Mouse (Mus musculus): ENCODE data around the gene Mex3a. TPM values are rescaled to one million over a fixed set of nuclear protein-coding genes. Genes with fewer than 3 reads are reported as not detected.

The Mex3a gene
- polyA plus RNA-seq, 1 experiment from 2014 or later = 19.2 TPM

- H3K36me3 ChIP-seq = peaks cover 32% of the 10 kb centered on the region
- H3K4me1 ChIP-seq = peaks cover 19% of the 10 kb centered on the region
- H3K4me2 ChIP-seq = peak overlapping the region; percentile 85
- peak overlapping the region; percentile 95 for H3K9ac ChIP-seq (replicated peaks)
- no peaks in the 10 kb centered on the region for H3K9me3 ChIP-seq (replicated peaks)
- peak; percentile 90 for ATAC-seq (ENCODE audit: low FRiP score)
- H3K27me3 ChIP-seq (replicated peaks) = no peaks in the 10 kb centered on the region
- under 1% methylated on average over 34 of the region's 34 CpGs for WGBS
- H3K27ac ChIP-seq (replicated peaks) = peak overlapping the region; percentile 71
- peak overlapping the region; percentile 73 for H3K4me3 ChIP-seq (replicated peaks)
These were observed 47.4 kb downstream of the Mex3a start for GRCm38 (mm10) chr3:88579454-88580117.

GRCm38 (mm10) chr3:88585769-88586168 lies 53.6 kb downstream of the Mex3a start:
- no peaks in the 10 kb centered on the region for H3K9me3 ChIP-seq (replicated peaks)
- no peak overlapping the region for H3K4me2 ChIP-seq
- H3K36me3 ChIP-seq = peaks cover 70% of the 10 kb centered on the region
- 96% methylated on average over 6 of the region's 6 CpGs for WGBS
- ATAC-seq (ENCODE audit: low FRiP score) = no peak
- no peak overlapping the region for H3K27ac ChIP-seq (replicated peaks)
- H3K9ac ChIP-seq (replicated peaks) = no peak overlapping the region
- no peak overlapping the region for H3K4me3 ChIP-seq (replicated peaks)
- H3K27me3 ChIP-seq (replicated peaks) = no peaks in the 10 kb centered on the region
- peaks cover 6% of the 10 kb centered on the region for H3K4me1 ChIP-seq

- Histone ChIP-seq H3K9me3 (replicated peaks) (no peaks in the 10 kb centered on the region), H3K9ac (replicated peaks) (no peak overlapping the region), H3K4me2 (no peak overlapping the region), H3K36me3 (peaks cover 64% of the 10 kb centered on the region), H3K27me3 (replicated peaks) (no peaks in the 10 kb centered on the region), H3K4me1 (no peaks in the 10 kb centered on the region), H3K27ac (replicated peaks) (no peak overlapping the region), H3K4me3 (replicated peaks) (no peak overlapping the region)
- ATAC-seq (ENCODE audit: low FRiP score) = no peak
- 92% methylated on average over 5 of the region's 5 CpGs for WGBS
These were observed 54.4 kb downstream of the Mex3a start for GRCm38 (mm10) chr3:88586640-88587039.

GRCm38 (mm10) chr3:88590246-88590645 lies 58.1 kb downstream of the Mex3a start:
- H3K4me3 ChIP-seq (replicated peaks) = no peak overlapping the region
- H3K4me1 ChIP-seq = peaks cover 5% of the 10 kb centered on the region
- ATAC-seq (ENCODE audit: low FRiP score) = no peak
- H3K27ac ChIP-seq (replicated peaks) = no peak overlapping the region
- H3K4me2 ChIP-seq = no peak overlapping the region
- H3K27me3 ChIP-seq (replicated peaks) = no peaks in the 10 kb centered on the region
- H3K9ac ChIP-seq (replicated peaks) = no peak overlapping the region
- WGBS = 33% methylated on average over 5 of the region's 5 CpGs
- no peaks in the 10 kb centered on the region for H3K9me3 ChIP-seq (replicated peaks)
- peaks cover 38% of the 10 kb centered on the region for H3K36me3 ChIP-seq

MicroRNA genes within 50 kb of the gene (microRNA counts, 519-probe panel; counts per million panel counts)
- microRNA mmu-miR-1905 = not detected

Small RNA genes within 50 kb of the gene (microRNA-seq; reads per million reads assigned to microRNA genes)
- not detected for gene Mir1905

Other genes starting within 250 kb of the Mex3a start
- 0.26 TPM in 1 of 2 replicates, not detected in the other for gene Gm38392, start 245.2 kb upstream of the Mex3a start, polyA plus RNA-seq (2015; fragmentation: Nextera tagmentation; extraction: Ambion mirVana)
- 9.5 and 12.4 TPM in 2 replicates for gene Tsacc, start 235.4 kb upstream of the Mex3a start, polyA plus RNA-seq (2015; fragmentation: Nextera tagmentation; extraction: Ambion mirVana)
- gene Cct3, start 235.3 kb upstream of the Mex3a start, polyA plus RNA-seq (2015; fragmentation: Nextera tagmentation; extraction: Ambion mirVana) = 426 and 468 TPM in 2 replicates
- 102 and 129 TPM in 2 replicates for gene Glmp, start 207.4 kb upstream of the Mex3a start, polyA plus RNA-seq (2015; fragmentation: Nextera tagmentation; extraction: Ambion mirVana)
- 1.9 and 3.3 TPM in 2 replicates for gene Tmem79, start 196.2 kb upstream of the Mex3a start, polyA plus RNA-seq (2015; fragmentation: Nextera tagmentation; extraction: Ambion mirVana)
- gene Smg5, start 196.1 kb upstream of the Mex3a start, polyA plus RNA-seq (2015; fragmentation: Nextera tagmentation; extraction: Ambion mirVana) = 57.7 and 60.8 TPM in 2 replicates
- 1.6 and 2.5 TPM in 2 replicates for gene Paqr6, start 167.8 kb upstream of the Mex3a start, polyA plus RNA-seq (2015; fragmentation: Nextera tagmentation; extraction: Ambion mirVana)
- gene Bglap3, start 159.7 kb upstream of the Mex3a start, polyA plus RNA-seq (2015; fragmentation: Nextera tagmentation; extraction: Ambion mirVana) = 0.15 and 0.28 TPM in 2 replicates
- not detected in 2 replicates for gene Bglap2, start 153.7 kb upstream of the Mex3a start, polyA plus RNA-seq (2015; fragmentation: Nextera tagmentation; extraction: Ambion mirVana)
- not detected in 2 replicates for gene Bglap, start 147.9 kb upstream of the Mex3a start, polyA plus RNA-seq (2015; fragmentation: Nextera tagmentation; extraction: Ambion mirVana)
- gene Pmf1, start 122.1 kb upstream of the Mex3a start, polyA plus RNA-seq (2015; fragmentation: Nextera tagmentation; extraction: Ambion mirVana) = 25.8 and 52.7 TPM in 2 replicates
- gene Slc25a44, start 107.3 kb upstream of the Mex3a start, polyA plus RNA-seq (2015; fragmentation: Nextera tagmentation; extraction: Ambion mirVana) = 33.6 and 36.4 TPM in 2 replicates
- 28.2 and 28.8 TPM in 2 replicates for gene Sema4a, start 71.2 kb upstream of the Mex3a start, polyA plus RNA-seq (2015; fragmentation: Nextera tagmentation; extraction: Ambion mirVana)
- gene Lmna, start 22.4 kb upstream of the Mex3a start, polyA plus RNA-seq (2015; fragmentation: Nextera tagmentation; extraction: Ambion mirVana) = 70.3 and 78.7 TPM in 2 replicates
- 0.29 and 4.1 TPM in 2 replicates for gene Rab25, start 15.9 kb downstream of the Mex3a start, polyA plus RNA-seq (2015; fragmentation: Nextera tagmentation; extraction: Ambion mirVana)
- 189 and 193 TPM in 2 replicates for gene Lamtor2, start 20.7 kb downstream of the Mex3a start, polyA plus RNA-seq (2015; fragmentation: Nextera tagmentation; extraction: Ambion mirVana)
- 39.2 and 40.1 TPM in 2 replicates for gene Ubqln4, start 21.4 kb downstream of the Mex3a start, polyA plus RNA-seq (2015; fragmentation: Nextera tagmentation; extraction: Ambion mirVana)
- gene Ssr2, start 43.5 kb downstream of the Mex3a start, polyA plus RNA-seq (2015; fragmentation: Nextera tagmentation; extraction: Ambion mirVana) = 157 and 175 TPM in 2 replicates
- gene Arhgef2, start 73.6 kb downstream of the Mex3a start, polyA plus RNA-seq (2015; fragmentation: Nextera tagmentation; extraction: Ambion mirVana) = 97.4 and 104 TPM in 2 replicates
- not detected in 2 replicates for gene Rxfp4, start 120.7 kb downstream of the Mex3a start, polyA plus RNA-seq (2015; fragmentation: Nextera tagmentation; extraction: Ambion mirVana)
- gene Khdc4, start 153.4 kb downstream of the Mex3a start, polyA plus RNA-seq (2015; fragmentation: Nextera tagmentation; extraction: Ambion mirVana) = 85.9 and 87.4 TPM in 2 replicates
- gene Rit1, start 184.4 kb downstream of the Mex3a start, polyA plus RNA-seq (2015; fragmentation: Nextera tagmentation; extraction: Ambion mirVana) = 58.7 and 67.5 TPM in 2 replicates
- gene Syt11, start 242.8 kb downstream of the Mex3a start, polyA plus RNA-seq (2015; fragmentation: Nextera tagmentation; extraction: Ambion mirVana) = 207 and 237 TPM in 2 replicates